Mouse (Mus musculus) kidney, adult 11 months (tissue): ENCODE data around the gene Dhtkd1.
"Not testable (repeated sequence)": the region's sequence is repeated elsewhere in the genome, so short reads cannot be mapped to it uniquely, and the experiment has no call there.

ENCODE experiments used
- DNase-seq: peaks from one replicate; pipeline ENCODE4 v3.0.0; 2022

Dhtkd1 gene

GRCm38 (mm10) chr2:5942416-5943032 is at the start of gene Dhtkd1:
TSS of gene Dhtkd1 (minus strand) at chr2:5942792.
- DNase-seq = peak; percentile 92

GRCm38 (mm10) chr2:5977532-5977931 is 34.9 kb upstream of the Dhtkd1 start:
- no peak for DNase-seq

- DNase-seq = not testable (repeated sequence)
These were observed 28.0 kb upstream of the Dhtkd1 start for GRCm38 (mm10) chr2:5970629-5971028.

- DNase-seq = no peak
These were observed 23.4 kb upstream of the Dhtkd1 start for GRCm38 (mm10) chr2:5965972-5966371.

GRCm38 (mm10) chr2:5963729-5964128 is 21.1 kb upstream of the Dhtkd1 start:
- DNase-seq = not testable (repeated sequence)

GRCm38 (mm10) chr2:5962265-5962664 is 19.7 kb upstream of the Dhtkd1 start:
- no peak for DNase-seq

GRCm38 (mm10) chr2:5957705-5958104 is 15.1 kb upstream of the Dhtkd1 start:
- no peak for DNase-seq

GRCm38 (mm10) chr2:5951621-5952211 is 9.1 kb upstream of the Dhtkd1 start:
- no peak for DNase-seq

- DNase-seq = peak; percentile 96
These were observed 8.4 kb upstream of the Dhtkd1 start, which contains the start of gene Upf2 for GRCm38 (mm10) chr2:5950766-5951595. TSS of gene Upf2 (plus strand) at chr2:5951469.

GRCm38 (mm10) chr2:5950305-5950704 is 7.7 kb upstream of the Dhtkd1 start:
- peak; percentile 47 for DNase-seq

GRCm38 (mm10) chr2:5949821-5950220 is 7.2 kb upstream of the Dhtkd1 start:
- not testable (repeated sequence) for DNase-seq

GRCm38 (mm10) chr2:5948964-5949363 is 6.4 kb upstream of the Dhtkd1 start:
- DNase-seq = no peak

GRCm38 (mm10) chr2:5946876-5947275 is 4.3 kb upstream of the Dhtkd1 start:
- no peak for DNase-seq

GRCm38 (mm10) chr2:5945629-5946028 is 3.0 kb upstream of the Dhtkd1 start:
- DNase-seq = no peak

GRCm38 (mm10) chr2:5943071-5943470 is 479 bp upstream of the Dhtkd1 start:
- no peak for DNase-seq

- no peak for DNase-seq
These were observed 654 bp downstream of the Dhtkd1 start for GRCm38 (mm10) chr2:5941861-5942415.

- no peak for DNase-seq
These were observed 1.7 kb downstream of the Dhtkd1 start for GRCm38 (mm10) chr2:5940936-5941335.

GRCm38 (mm10) chr2:5939911-5940310 is 2.7 kb downstream of the Dhtkd1 start:
- DNase-seq = no peak

GRCm38 (mm10) chr2:5939319-5939718 is 3.3 kb downstream of the Dhtkd1 start:
- DNase-seq = no peak

GRCm38 (mm10) chr2:5936550-5936949 is 6.0 kb downstream of the Dhtkd1 start:
- no peak for DNase-seq

- no peak for DNase-seq
These were observed 6.5 kb downstream of the Dhtkd1 start for GRCm38 (mm10) chr2:5936068-5936467.

- DNase-seq = no peak
These were observed 7.7 kb downstream of the Dhtkd1 start for GRCm38 (mm10) chr2:5934936-5935335.

GRCm38 (mm10) chr2:5931938-5932337 is 10.7 kb downstream of the Dhtkd1 start:
- no peak for DNase-seq
